Mouse (Mus musculus) E14TG2a.4 (cell line): Measurements from ENCODE around the gene Sh3d21.

Source experiments
- H3K27me3 ChIP-seq: 2 replicates; pipeline ENCODE4 v1.6.1; 2014; ENCODE audit warnings: low read length, control low read depth; ENCODE audit not compliant: insufficient read depth
- H3K36me3 ChIP-seq: 2 replicates; pipeline ENCODE4 v1.6.1; 2014; ENCODE audit warnings: low read length, control low read depth; ENCODE audit not compliant: insufficient read depth
- H3K4me1 ChIP-seq: replicated peaks from 2 replicates; pipeline ENCODE4 v1.6.1; 2014; ENCODE audit warnings: low read depth, low read length, control low read depth
- H3K4me3 ChIP-seq: replicated peaks from 2 replicates; pipeline ENCODE4 v1.5.1; 2014; ENCODE audit warnings: mild to moderate bottlenecking, low read length
- H3K9me3 ChIP-seq: 2 replicates; pipeline ENCODE4 v1.6.1; 2014; ENCODE audit warnings: low read length, control low read depth
- CTCF ChIP-seq: conservative IDR thresholded peaks from 2 replicates; pipeline ENCODE4 v1.5.1; 2014; ENCODE audit warnings: low read length
- NANOG ChIP-seq: IDR thresholded peaks from 2 replicates; pipeline ENCODE4 v1.6.1; 2014; ENCODE audit warnings: borderline replicate concordance, low read length, mixed read lengths
- POU5F1 ChIP-seq: IDR thresholded peaks from 2 replicates; pipeline ENCODE4 v1.6.1; 2014; ENCODE audit warnings: low read length, borderline replicate concordance

Gene Sh3d21

DNA sequence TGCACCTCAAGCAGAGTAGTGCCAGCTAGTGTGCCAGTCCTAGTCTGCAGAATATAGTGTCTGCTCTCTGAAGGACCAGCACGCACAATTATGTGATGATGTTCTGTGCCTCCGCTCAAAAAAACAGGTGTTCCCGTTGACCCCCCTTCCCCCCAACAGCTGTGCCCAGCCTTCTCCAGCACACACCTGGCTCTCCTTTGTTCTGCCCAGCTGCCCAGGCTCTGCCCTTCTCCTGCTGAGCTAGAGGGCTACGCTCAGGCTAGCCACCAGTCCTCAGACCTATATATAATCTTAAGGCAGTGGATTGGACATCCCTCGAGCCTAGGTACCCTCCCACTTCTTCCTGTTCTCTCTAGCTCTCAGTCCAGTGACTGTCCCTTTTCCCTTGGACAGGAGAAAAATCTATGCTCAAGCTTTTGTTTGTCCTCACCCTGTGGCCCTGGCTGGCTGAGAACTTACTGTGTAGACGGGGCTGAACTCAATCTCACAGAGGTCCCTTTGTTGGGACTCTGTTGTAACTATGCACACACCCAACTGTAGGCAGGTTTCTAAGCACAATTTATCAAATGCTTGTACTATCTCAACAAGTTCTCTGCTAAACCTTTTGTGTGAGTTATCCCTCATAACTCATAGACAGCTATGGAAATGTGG, 47.3 kb downstream of the Sh3d21 start:
- no peak overlapping the region for H3K4me3 ChIP-seq
- TF ChIP-seq CTCF (no peak), NANOG (no peak), POU5F1 (no peak)
- no peaks in the 10 kb centered on the region for H3K9me3 ChIP-seq
- no peaks in the 10 kb centered on the region for H3K27me3 ChIP-seq
- H3K36me3 ChIP-seq: peaks cover 43% of the 10 kb centered on the region
- peaks cover 54% of the 10 kb centered on the region for H3K4me1 ChIP-seq

GRCm38 (mm10) chr4:126115411-126115810, 47.9 kb downstream of the Sh3d21 start:
- Histone ChIP-seq H3K4me1 (peaks cover 60% of the 10 kb centered on the region), H3K4me3 (no peak overlapping the region), H3K9me3 (no peaks in the 10 kb centered on the region), H3K36me3 (peaks cover 37% of the 10 kb centered on the region), H3K27me3 (no peaks in the 10 kb centered on the region)
- TF ChIP-seq NANOG (no peak), POU5F1 (no peak), CTCF (no peak)

GRCm38 (mm10) chr4:126113943-126114342, 49.3 kb downstream of the Sh3d21 start:
- H3K4me1 ChIP-seq: peaks cover 75% of the 10 kb centered on the region
- H3K9me3 ChIP-seq: no peaks in the 10 kb centered on the region
- TF ChIP-seq POU5F1 (no peak), CTCF (peak; percentile 26)
- peaks cover 38% of the 10 kb centered on the region for H3K36me3 ChIP-seq
- H3K4me3 ChIP-seq: no peak overlapping the region
- no peaks in the 10 kb centered on the region for H3K27me3 ChIP-seq

GRCm38 (mm10) chr4:126113243-126113642, 50.0 kb downstream of the Sh3d21 start:
- H3K4me1 ChIP-seq: peaks cover 77% of the 10 kb centered on the region
- H3K4me3 ChIP-seq: no peak overlapping the region
- TF ChIP-seq NANOG (no peak), CTCF (no peak), POU5F1 (no peak)
- no peaks in the 10 kb centered on the region for H3K27me3 ChIP-seq
- H3K36me3 ChIP-seq: peaks cover 37% of the 10 kb centered on the region
- no peaks in the 10 kb centered on the region for H3K9me3 ChIP-seq

DNA sequence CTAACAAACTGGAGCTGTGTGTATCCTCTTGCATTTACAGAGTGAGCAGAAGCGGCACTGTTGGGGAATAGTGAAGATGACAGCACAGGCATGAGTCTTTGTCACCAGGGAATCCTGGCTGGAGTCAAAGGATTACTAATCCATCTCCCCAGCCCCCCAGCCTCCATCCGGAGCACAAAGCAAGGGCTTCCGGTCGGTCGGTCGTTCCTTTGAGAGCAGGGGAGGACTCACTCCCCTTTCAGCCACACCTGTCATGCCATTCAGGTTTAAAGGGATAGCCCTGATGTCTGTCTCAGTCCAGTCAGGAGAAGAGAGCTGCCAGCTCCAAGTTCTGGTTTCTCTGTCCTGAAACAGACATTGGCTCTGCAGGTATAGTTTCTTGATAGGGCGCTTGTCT, 52.1 kb downstream of the Sh3d21 start:
- no peak for TF ChIP-seq NANOG
- TF ChIP-seq POU5F1: no peak
- TF ChIP-seq CTCF: no peak
- Histone ChIP-seq H3K9me3 (no peaks in the 10 kb centered on the region), H3K27me3 (no peaks in the 10 kb centered on the region), H3K4me3 (peak overlapping the region; percentile 52), H3K4me1 (peaks cover 88% of the 10 kb centered on the region), H3K36me3 (peaks cover 28% of the 10 kb centered on the region; the same call in 1 of the 2 replicates)

DNA sequence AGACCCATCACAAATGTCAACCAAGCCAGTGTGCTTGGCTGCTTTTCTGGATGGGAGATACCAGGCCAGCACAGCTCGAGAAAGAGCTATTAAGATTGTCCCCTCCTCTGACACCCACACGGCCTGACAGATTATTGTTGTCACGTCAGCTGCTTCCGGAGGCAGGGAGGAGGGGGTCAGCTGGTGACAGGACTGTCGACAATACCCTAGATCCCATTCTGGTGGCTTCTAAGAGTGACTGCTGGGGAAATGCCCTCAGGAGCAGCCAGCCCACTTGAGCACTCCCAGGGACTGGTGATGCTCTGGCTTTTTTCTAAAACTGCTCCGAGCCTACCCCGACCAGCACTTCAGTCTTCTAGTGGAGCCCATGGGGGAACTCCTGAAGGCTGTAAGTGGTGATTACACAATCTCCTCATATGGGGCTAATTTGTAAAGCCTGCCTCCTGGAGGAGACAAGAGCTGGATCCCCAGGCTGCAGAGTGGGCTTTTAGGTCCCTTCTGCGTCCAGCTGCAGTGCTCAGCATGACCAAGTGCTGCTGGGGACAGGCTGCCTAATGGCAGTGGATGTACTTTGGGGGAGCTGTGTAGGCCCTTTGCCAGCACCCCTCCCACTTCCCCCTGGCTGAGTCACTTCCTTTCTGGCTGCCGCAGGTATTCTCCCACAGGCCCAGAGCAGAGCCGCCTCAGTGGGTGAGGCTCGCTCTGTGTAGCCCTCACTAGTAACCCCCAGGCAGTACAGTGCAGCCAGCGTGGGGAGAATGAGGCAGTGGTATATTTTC, 52.7 kb downstream of the Sh3d21 start:
- H3K9me3 ChIP-seq: no peaks in the 10 kb centered on the region
- peaks cover 88% of the 10 kb centered on the region for H3K4me1 ChIP-seq
- H3K4me3 ChIP-seq: peak overlapping the region; percentile 52
- no peaks in the 10 kb centered on the region for H3K27me3 ChIP-seq
- TF ChIP-seq CTCF (no peak), NANOG (no peak), POU5F1 (no peak)
- peaks cover 22% of the 10 kb centered on the region; the same call in 1 of the 2 replicates for H3K36me3 ChIP-seq

DNA sequence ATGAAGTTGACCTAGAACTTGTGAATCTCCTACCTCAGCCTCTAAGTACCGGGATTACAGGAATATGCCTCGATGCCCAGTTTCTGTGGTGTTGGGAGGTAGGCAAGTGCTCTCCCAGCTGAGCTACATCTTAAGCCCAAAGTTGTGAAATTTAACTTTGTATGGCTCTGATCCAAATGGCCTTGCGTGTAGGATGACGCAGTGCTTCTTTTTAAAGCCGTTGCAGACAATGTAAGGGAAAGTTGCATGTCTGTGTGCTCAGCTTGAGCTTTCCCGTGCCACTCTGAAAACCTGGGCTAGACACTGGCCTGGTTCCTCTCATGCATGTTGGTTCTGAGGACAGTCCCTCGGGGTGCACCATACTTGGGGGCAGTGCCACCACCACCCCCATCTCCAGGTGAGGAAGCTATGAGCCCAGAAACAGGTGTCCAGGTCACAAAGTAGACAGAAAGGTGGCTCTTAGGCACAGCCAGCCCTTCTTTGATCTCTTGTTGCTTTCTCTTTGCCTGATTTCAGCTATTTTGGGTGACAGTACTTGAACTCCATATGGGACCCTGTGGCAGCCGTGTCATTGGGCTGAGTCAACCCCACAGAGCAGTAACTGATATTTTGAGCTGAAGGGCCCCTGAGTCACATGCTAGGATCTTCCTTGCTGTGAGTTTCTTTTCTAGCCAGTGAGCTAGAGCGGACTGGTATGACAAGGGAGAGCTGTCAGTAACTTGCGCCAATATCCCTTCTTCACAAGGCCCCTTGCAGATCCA, 53.5 kb downstream of the Sh3d21 start:
- peak overlapping the region; percentile 52 for H3K4me3 ChIP-seq
- no peaks in the 10 kb centered on the region for H3K9me3 ChIP-seq
- TF ChIP-seq NANOG: no peak
- TF ChIP-seq POU5F1: no peak
- no peak for TF ChIP-seq CTCF
- H3K27me3 ChIP-seq: no peaks in the 10 kb centered on the region
- peaks cover 94% of the 10 kb centered on the region for H3K4me1 ChIP-seq
- H3K36me3 ChIP-seq: peaks cover 21% of the 10 kb centered on the region; the same call in 1 of the 2 replicates
